Mouse (Mus musculus): Measurements from ENCODE around the gene Mmachc.

GRCm38 (mm10) chr4:116655100-116655499 lies 53.1 kb downstream of the Mmachc start:
- TF ChIP-seq CTCF (conservative IDR thresholded peaks at IDR 0.05; ENCODE audit: insufficient read depth, insufficient read length, low read depth, low read length) = no peak
- no peak for TF ChIP-seq POLR2A (IDR thresholded peaks at IDR 0.05; ENCODE audit: low read depth, low read length)
